Mouse (Mus musculus) hindbrain, embryonic 11.5 days (tissue): ENCODE results near the gene Ctsll3. TPM values are rescaled to one million over a fixed set of nuclear protein-coding genes. Genes with fewer than 3 reads are reported as not detected.
A peak's percentile ranks its signal among the peaks of the same experiment; 100 is the strongest.

Experiments used
- ATAC-seq: fragments of 200-750 bp; cut with Nextera tagmentation; 2 replicates; pipeline ENCODE4 v1.8.0; 2017; ENCODE audit warnings: mild to moderate bottlenecking, moderate TSS enrichment, moderate library complexity; ENCODE audit not compliant: low FRiP score
- DNase-seq: peaks from one replicate; pipeline ENCODE4 v3.0.0-alpha.2; 2015; ENCODE audit warnings: low spot score
- H3K27ac ChIP-seq: fragments of 300-500 bp; sonication (generic); 2 replicates; pipeline ENCODE4 v1.5.1; 2014; ENCODE audit warnings: mild to moderate bottlenecking, low read depth, low read length
- H3K27me3 ChIP-seq: fragments of 300-500 bp; sonication (generic); 2 replicates; pipeline ENCODE4 v1.6.1; 2014; ENCODE audit warnings: mild to moderate bottlenecking, low read length, moderate library complexity, mixed read lengths; ENCODE audit not compliant: control insufficient read depth, insufficient read depth
- H3K36me3 ChIP-seq: fragments of 300-500 bp; sonication (generic); 2 replicates; pipeline ENCODE4 v1.6.1; 2014; ENCODE audit warnings: mild to moderate bottlenecking, low read length, moderate library complexity, mixed read lengths; ENCODE audit not compliant: control insufficient read depth, insufficient read depth
- H3K4me1 ChIP-seq: fragments of 300-500 bp; sonication (generic); replicated peaks from 2 replicates; pipeline ENCODE4 v1.6.1; 2014; ENCODE audit warnings: low read length, mixed read lengths; ENCODE audit not compliant: control insufficient read depth, insufficient read depth
- H3K4me2 ChIP-seq: fragments of 300-500 bp; sonication (generic); replicated peaks from 2 replicates; pipeline ENCODE4 v1.6.1; 2014; ENCODE audit warnings: mild to moderate bottlenecking, low read depth, low read length
- H3K4me3 ChIP-seq: fragments of 300-500 bp; sonication (generic); 2 replicates; pipeline ENCODE4 v1.5.1; 2014; ENCODE audit warnings: low read depth, low read length
- H3K9ac ChIP-seq: fragments of 300-500 bp; sonication (generic); 2 replicates; pipeline ENCODE4 v1.6.1; 2014; ENCODE audit warnings: low read depth, low read length
- H3K9me3 ChIP-seq: fragments of 300-500 bp; sonication (generic); 2 replicates; pipeline ENCODE4 v1.6.1; 2016; ENCODE audit warnings: low read length; ENCODE audit not compliant: control insufficient read depth
- WGBS: fragments of 180-500 bp; shearing (Covaris S2); extraction: QIAGEN DNeasy Blood & Tissue Kit; methylation state at CpG from one replicate; pipeline ENCODE4 v1.1.7; 2014; 5-methylcytosine and 5-hydroxymethylcytosine counted together
- polyA plus RNA-seq: library from polyadenylated mRNA; unstranded; fragments of >200 nt; fragmentation: Nextera tagmentation; extraction: Ambion mirVana; gene quantifications from 2 replicates; pipeline ENCODE4 v1.2.1, GENCODE M21; 2014

Ctsll3 gene
- polyA plus RNA-seq, 1 experiment from 2014 or later = not detected

- 53% methylated on average over 6 of the region's 6 CpGs for WGBS
- DNase-seq = peak; percentile 76
Measured at GRCm38 (mm10) chr13:60759136-60759535, 43.5 kb downstream of the Ctsll3 start.

GRCm38 (mm10) chr13:60757292-60757691, 45.4 kb downstream of the Ctsll3 start:
- Histone ChIP-seq H3K36me3 (peaks cover 18% of the 10 kb centered on the region), H3K27ac (no peak overlapping the region), H3K4me3 (no peak overlapping the region), H3K9ac (no peak overlapping the region), H3K27me3 (no peaks in the 10 kb centered on the region), H3K4me2 (no peak overlapping the region), H3K9me3 (no peaks in the 10 kb centered on the region), H3K4me1 (no peaks in the 10 kb centered on the region)
- no peak for ATAC-seq
- DNase-seq = no peak
- WGBS = 89% methylated on average over 13 of the region's 13 CpGs

More at GRCm38 (mm10) chr13:60759136-60759535, 43.5 kb downstream of the Ctsll3 start:
- H3K4me1 ChIP-seq = no peaks in the 10 kb centered on the region
- H3K4me3 ChIP-seq = no peak overlapping the region
- H3K36me3 ChIP-seq = 0 out of 2 replicates have a peak, but pooled peaks cover 11% of the 10 kb centered on the region
- no peak overlapping the region for H3K27ac ChIP-seq
- ATAC-seq = no peak
- no peaks in the 10 kb centered on the region for H3K9me3 ChIP-seq
- no peaks in the 10 kb centered on the region for H3K27me3 ChIP-seq
- no peak overlapping the region for H3K4me2 ChIP-seq
- H3K9ac ChIP-seq = no peak overlapping the region

GRCm38 (mm10) chr13:60755251-60755650, 47.4 kb downstream of the Ctsll3 start:
- H3K4me1 ChIP-seq = no peaks in the 10 kb centered on the region
- 92% methylated on average over 2 of the region's 2 CpGs for WGBS

GRCm38 (mm10) chr13:60753216-60753615, 49.4 kb downstream of the Ctsll3 start:
- Histone ChIP-seq H3K9ac (no peak overlapping the region), H3K9me3 (no peaks in the 10 kb centered on the region), H3K4me1 (no peaks in the 10 kb centered on the region), H3K27me3 (no peaks in the 10 kb centered on the region), H3K36me3 (peaks cover 14% of the 10 kb centered on the region), H3K27ac (no peak overlapping the region), H3K4me3 (no peak overlapping the region), H3K4me2 (no peak overlapping the region)
- ATAC-seq (no peak), DNase-seq (no peak)
- WGBS = 97% methylated on average over 6 of the region's 6 CpGs

More at GRCm38 (mm10) chr13:60755251-60755650, 47.4 kb downstream of the Ctsll3 start:
- H3K9me3 ChIP-seq = no peaks in the 10 kb centered on the region
- peaks cover 14% of the 10 kb centered on the region for H3K36me3 ChIP-seq
- no peaks in the 10 kb centered on the region for H3K27me3 ChIP-seq
- H3K4me2 ChIP-seq = no peak overlapping the region
- ATAC-seq = no peak
- no peak overlapping the region for H3K27ac ChIP-seq
- DNase-seq = no peak
- H3K4me3 ChIP-seq = no peak overlapping the region
- no peak overlapping the region for H3K9ac ChIP-seq

DNA sequence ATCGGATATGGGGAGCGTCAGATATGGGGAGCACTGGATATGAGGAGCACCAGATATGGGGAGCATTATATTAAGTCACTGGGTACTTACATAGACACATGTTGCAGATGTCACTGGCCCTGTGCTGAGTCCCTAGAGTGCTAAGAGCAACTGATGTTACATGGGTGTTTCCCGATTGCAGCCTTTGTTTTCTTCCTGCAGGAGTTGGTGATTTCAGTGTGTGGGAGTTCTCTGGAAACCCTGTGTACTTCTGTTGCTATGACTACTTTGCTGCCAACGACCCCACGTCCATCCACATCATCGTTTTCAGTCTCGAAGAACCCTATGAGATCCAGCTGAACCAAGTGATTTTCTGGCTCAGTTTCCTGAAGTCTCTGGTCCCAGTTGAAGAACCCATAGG, 51.7 kb downstream of the Ctsll3 start:
- Histone ChIP-seq H3K27ac (no peak overlapping the region), H3K4me2 (no peak overlapping the region), H3K4me1 (no peaks in the 10 kb centered on the region), H3K36me3 (peaks cover 14% of the 10 kb centered on the region), H3K9ac (no peak overlapping the region), H3K27me3 (no peaks in the 10 kb centered on the region), H3K9me3 (no peaks in the 10 kb centered on the region), H3K4me3 (no peak overlapping the region)
- 87% methylated on average over 7 of the region's 7 CpGs for WGBS
- DNase-seq (no peak), ATAC-seq (no peak)

GRCm38 (mm10) chr13:60748556-60748955, 54.1 kb downstream of the Ctsll3 start:
- Histone ChIP-seq H3K9me3 (no peaks in the 10 kb centered on the region), H3K4me1 (no peaks in the 10 kb centered on the region), H3K4me2 (no peak overlapping the region), H3K36me3 (peaks cover 14% of the 10 kb centered on the region), H3K4me3 (no peak overlapping the region), H3K9ac (no peak overlapping the region), H3K27ac (no peak overlapping the region), H3K27me3 (no peaks in the 10 kb centered on the region)
- WGBS = 92% methylated on average over 2 of the region's 2 CpGs
- ATAC-seq (no peak), DNase-seq (peak; percentile 27)

Other genes with a start within 250 kb of the Ctsll3 start
- 19.6 and 39.5 TPM in 2 replicates for gene Dapk1, start 200.9 kb downstream of the Ctsll3 start, polyA plus RNA-seq
- not detected in 2 replicates for gene BC051665, start 16.5 kb downstream of the Ctsll3 start, polyA plus RNA-seq
- gene 4930486L24Rik, start 61.6 kb upstream of the Ctsll3 start, polyA plus RNA-seq = 0.15 TPM in 1 of 2 replicates, not detected in the other
- 0.31 and 0.49 TPM in 2 replicates for gene Gm49392, start 94.0 kb upstream of the Ctsll3 start, polyA plus RNA-seq
- 1.7 and 2.6 TPM in 2 replicates for gene Ctla2b, start 94.6 kb upstream of the Ctsll3 start, polyA plus RNA-seq
- not detected in 2 replicates for gene Tpbpb, start 102.0 kb upstream of the Ctsll3 start, polyA plus RNA-seq
- gene Gm49393, start 132.7 kb upstream of the Ctsll3 start, polyA plus RNA-seq = not detected in 2 replicates
- 0.80 and 1.8 TPM in 2 replicates for gene Gm49391, start 133.7 kb upstream of the Ctsll3 start, polyA plus RNA-seq
- gene Ctla2a, start 133.8 kb upstream of the Ctsll3 start, polyA plus RNA-seq = 14.7 and 16.7 TPM in 2 replicates
- not detected in 2 replicates for gene Tpbpa, start 139.1 kb upstream of the Ctsll3 start, polyA plus RNA-seq
- not detected in 2 replicates for gene Ctsj, start 203.1 kb upstream of the Ctsll3 start, polyA plus RNA-seq
- not detected in 2 replicates for gene Ctsq, start 237.8 kb upstream of the Ctsll3 start, polyA plus RNA-seq